Mouse (Mus musculus) bone marrow macrophage, adult 2 months (primary cell): ENCODE results near the gene Tm4sf5. TPM values are rescaled to one million over a fixed set of nuclear protein-coding genes. Genes with fewer than 3 reads are reported as not detected.
"Not testable (repeated sequence)": the region's sequence is repeated elsewhere in the genome, so short reads cannot be mapped to it uniquely, and the experiment has no call there.

Experiments used
- H3K27ac ChIP-seq: 2 replicates; pipeline ENCODE4 v1.5.1; 2012; ENCODE audit warnings: low read depth, low read length; ENCODE audit not compliant: insufficient read depth
- H3K4me1 ChIP-seq: 2 replicates; pipeline ENCODE4 v1.6.1; 2012; ENCODE audit warnings: low read length; ENCODE audit not compliant: control insufficient read depth, insufficient read depth
- H3K4me3 ChIP-seq: 2 replicates; pipeline ENCODE4 v1.5.1; 2012; ENCODE audit warnings: mild to moderate bottlenecking, low read length, moderate library complexity; ENCODE audit not compliant: insufficient read depth
- CTCF ChIP-seq: IDR thresholded peaks from 2 replicates; pipeline ENCODE4 v1.5.1; 2012; ENCODE audit warnings: low read depth, mild to moderate bottlenecking, low read length, moderate library complexity
- POLR2A ChIP-seq: IDR thresholded peaks from 2 replicates; pipeline ENCODE4 v1.6.1; 2012; ENCODE audit warnings: mild to moderate bottlenecking, low read depth, low read length, borderline replicate concordance
- polyA plus RNA-seq: library from polyadenylated mRNA; stranded (reverse); fragments of >200 nt; gene quantifications from 2 replicates; pipeline ENCODE4 v1.2.4, GENCODE M21; 2012; ENCODE audit not compliant: missing spikeins, insufficient read depth, insufficient read length

The Tm4sf5 gene
- polyA plus RNA-seq, 1 experiment: 4.3 TPM

DNA sequence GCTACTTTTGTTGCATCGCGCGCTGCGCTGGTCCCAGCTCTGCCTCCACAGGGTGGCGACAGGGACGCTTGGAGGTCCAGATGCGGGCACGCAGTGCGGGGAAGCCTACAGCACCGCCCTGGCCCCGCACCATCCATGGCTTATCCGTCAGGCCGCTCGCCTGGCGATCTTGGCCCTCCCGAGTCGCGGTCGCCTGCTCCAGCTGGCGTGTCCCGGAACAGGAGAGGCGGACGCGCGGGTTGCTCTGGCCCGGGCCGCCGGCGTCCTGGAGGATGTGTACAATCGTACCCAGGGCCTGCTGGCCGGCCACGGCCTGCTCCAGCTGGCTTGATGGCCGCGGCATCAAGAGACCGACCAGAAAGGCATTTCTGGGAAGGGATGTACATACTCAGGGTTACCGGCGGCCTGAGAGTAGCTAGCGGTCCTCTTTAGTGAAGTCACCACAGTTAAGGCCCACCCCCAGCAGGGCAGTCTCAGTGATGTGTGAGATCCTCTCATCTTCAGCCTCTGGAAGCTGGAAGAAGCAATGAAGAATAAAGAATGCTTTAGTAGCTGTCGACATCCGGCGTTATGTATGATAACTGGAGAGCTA, 15.2 kb downstream of the Tm4sf5 start:
- H3K4me1 ChIP-seq: peaks cover 3% of the 10 kb centered on the region; the same call in 1 of the 2 replicates
- H3K27ac ChIP-seq: no peak overlapping the region
- H3K4me3 ChIP-seq: no peak overlapping the region
- TF ChIP-seq POLR2A (no peak), CTCF (no peak)

DNA sequence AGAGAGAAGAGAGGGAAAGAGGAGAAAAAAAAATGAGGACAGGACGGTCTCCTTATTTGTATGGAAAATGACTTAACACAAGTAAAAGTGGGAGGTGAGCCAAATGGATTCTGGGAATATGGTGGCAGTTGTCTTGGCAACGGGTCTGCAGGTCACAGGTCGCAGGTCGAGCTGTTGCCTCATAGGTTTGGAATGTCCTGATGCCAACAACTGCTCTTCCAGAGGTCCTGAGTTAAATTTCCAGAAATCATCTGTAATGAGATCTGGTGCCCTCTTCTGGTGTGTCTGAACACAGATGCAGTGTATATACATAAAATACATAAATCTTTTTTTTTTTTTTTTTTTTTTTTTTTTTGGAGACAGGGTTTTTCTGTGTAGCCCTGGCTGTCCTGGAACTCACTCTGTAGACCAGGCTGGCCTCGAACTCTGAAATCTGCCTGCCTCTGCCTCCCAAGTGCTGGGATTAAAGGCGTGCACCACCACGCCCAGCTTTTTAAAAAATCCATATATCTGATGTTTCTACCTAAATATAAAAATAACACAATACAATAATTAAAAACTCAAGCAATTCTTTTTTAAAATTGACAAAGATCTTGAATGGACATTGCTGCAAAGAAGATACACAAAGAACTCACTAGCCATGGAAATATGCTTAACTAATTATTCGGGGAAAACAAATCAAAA, 18.4 kb downstream of the Tm4sf5 start:
- peaks cover 27% of the 10 kb centered on the region for H3K4me1 ChIP-seq
- H3K27ac ChIP-seq, H3K4me3 ChIP-seq: not testable (repeated sequence)

DNA sequence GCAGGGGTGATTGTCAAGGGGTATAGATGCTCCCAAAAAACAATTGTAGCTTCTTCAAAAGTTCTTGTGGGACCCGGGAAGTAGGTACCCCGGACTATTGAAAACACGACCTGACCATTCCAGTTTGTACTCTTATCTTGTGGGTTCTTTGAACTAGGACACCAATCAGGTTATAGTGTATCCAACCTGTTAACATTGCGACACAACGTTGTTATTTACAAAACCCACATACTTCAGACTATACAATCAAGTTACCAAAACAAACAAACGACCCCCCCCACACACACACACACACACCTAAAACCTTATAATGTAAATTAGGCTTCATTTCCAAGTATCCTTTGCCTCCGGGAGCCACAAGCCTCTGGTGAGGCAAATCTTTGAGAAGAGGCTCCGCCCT, 19.7 kb downstream of the Tm4sf5 start:
- Histone ChIP-seq H3K27ac (no peak overlapping the region), H3K4me3 (peak overlapping the region; percentile 48), H3K4me1 (peaks cover 38% of the 10 kb centered on the region)
- TF ChIP-seq CTCF: no peak
- no peak for TF ChIP-seq POLR2A

DNA sequence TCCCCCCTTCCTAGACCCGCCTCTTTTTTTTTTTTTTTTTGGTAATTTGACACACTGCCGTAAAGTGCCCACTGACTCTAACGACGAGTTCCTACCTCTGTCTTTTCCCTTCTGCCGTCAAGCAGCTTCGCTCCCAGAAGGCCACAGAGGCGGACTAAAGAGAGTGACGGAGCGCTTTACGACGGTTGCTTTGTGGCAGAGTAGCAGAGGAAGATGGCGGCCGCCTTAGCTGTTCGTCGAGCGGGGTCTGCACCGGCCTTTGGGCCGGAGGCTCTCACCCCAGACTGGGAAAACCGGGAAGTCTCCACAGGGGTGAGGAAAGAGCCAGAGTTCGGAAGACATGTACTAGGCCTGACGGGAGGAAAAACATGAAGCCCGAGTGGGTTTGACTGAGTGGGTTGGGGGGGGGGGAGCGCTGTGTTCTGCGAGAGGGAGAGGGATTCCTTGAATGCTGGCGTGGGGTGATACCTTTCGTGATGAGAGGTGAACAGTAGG, 20.2 kb downstream of the Tm4sf5 start, which contains the start of gene Psmb6:
Gene Psmb6 (plus strand): TSS at position 184 of the 495 bp plus-strand sequence.
- H3K4me1 ChIP-seq: peaks cover 38% of the 10 kb centered on the region
- peak; percentile 68; the same call in 1 of the 2 replicates for TF ChIP-seq POLR2A
- no peak for TF ChIP-seq CTCF
- H3K27ac ChIP-seq: peak within 1 kb of the TSS; percentile 67
- peak within 1 kb of the TSS; percentile 80 for H3K4me3 ChIP-seq

DNA sequence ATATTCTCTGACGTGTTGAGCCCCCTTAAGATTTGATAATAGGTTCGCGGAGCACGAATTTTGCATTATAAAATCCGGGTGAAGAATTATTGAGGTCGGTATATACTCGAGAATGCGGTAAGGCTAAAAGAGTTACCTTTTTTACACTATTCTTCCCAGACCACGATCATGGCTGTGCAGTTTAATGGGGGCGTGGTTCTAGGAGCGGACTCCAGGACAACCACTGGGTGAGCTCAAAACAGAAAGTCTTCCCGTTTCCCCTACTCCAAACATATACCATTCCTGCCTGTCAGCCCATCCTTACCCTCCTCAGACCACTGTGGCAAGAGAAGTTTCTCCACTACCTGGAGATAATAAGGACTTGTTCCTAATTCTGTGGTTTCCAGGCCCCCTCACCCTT, 20.7 kb downstream of the Tm4sf5 start:
- H3K4me1 ChIP-seq: peaks cover 38% of the 10 kb centered on the region
- TF ChIP-seq POLR2A (no peak), CTCF (no peak)
- peak overlapping the region; percentile 80 for H3K4me3 ChIP-seq
- H3K27ac ChIP-seq: peak overlapping the region; percentile 67

DNA sequence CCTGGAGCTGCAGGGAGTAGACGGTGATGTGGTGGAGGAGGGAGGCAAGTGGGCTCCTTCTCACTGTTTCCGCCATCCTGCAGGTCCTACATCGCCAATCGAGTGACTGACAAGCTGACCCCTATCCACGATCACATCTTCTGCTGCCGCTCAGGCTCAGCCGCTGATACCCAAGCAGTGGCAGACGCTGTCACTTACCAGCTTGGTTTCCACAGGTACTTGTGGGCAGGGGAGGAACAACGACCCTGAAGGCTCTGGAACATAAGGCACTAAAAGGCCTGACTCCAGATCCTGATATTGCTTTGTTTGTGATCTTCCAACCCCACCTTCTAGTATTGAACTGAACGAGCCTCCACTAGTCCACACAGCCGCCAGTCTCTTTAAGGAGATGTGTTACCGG, 21.2 kb downstream of the Tm4sf5 start:
- Histone ChIP-seq H3K4me1 (peaks cover 38% of the 10 kb centered on the region), H3K4me3 (peak overlapping the region; percentile 80), H3K27ac (0 out of 2 replicates have a peak overlapping the region, but pooled peaks have one; percentile 1)
- no peak for TF ChIP-seq CTCF
- no peak for TF ChIP-seq POLR2A

DNA sequence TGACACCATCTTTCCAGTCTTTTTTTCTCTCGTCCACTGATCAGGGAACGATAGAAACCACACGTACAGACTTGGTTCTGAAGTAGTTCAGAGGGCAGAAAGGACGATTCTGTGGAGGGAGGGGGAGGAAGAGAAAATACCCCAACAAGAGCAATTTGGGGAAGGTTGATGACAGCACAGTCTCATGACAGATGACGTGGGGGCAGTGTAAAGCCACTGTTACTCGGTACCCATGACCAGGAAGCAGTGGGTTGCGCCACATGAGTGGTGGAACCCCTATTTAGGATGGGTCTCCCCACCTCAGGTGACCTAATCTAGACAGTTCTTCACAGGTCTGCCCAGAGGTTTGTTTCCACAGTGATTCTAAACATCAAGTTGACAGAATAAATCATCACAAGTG, 23.6 kb downstream of the Tm4sf5 start:
- H3K4me1 ChIP-seq: peaks cover 38% of the 10 kb centered on the region
- H3K4me3 ChIP-seq: no peak overlapping the region
- TF ChIP-seq CTCF (no peak), POLR2A (no peak)
- H3K27ac ChIP-seq: peak overlapping the region; percentile 97

DNA sequence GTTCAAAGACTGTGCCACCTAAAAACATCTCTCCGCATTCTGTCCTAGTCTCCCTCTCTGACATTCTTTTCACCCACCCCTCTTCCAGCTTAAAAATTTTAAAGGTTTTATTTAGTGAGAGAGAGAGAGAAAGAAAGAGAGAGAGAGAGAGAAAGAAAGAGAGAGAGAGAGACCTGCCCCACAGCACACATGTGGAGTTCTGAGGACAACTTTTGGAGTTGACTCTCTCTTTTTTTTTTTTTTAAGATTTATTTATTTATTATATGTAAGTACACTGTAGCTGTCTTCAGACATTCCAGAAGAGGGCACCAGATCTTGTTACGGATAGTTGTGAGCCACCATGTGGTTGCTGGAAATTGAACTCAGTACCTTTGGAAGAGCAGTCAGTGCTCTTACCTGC, 26.0 kb downstream of the Tm4sf5 start:
- peaks cover 35% of the 10 kb centered on the region for H3K4me1 ChIP-seq
- not testable (repeated sequence) for H3K27ac ChIP-seq, H3K4me3 ChIP-seq

DNA sequence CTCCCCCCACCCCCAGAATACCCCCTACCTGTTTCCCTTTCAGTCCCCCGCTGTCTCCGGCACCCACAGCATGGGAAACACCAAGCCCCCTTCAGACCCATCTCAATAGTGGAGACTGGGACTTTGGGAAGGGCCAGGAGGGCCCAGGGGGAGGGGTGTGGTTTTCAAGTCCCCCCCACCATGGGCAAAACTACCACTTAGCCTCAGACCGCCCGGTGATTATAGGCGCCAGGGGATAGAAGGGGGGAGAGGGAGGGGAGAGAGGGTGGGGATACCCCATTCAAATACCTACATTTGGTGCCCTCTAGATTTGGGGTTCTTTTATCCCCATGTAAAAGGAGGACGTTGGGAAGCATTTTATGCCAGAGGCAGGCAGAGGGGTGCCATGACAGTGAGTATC, 27.8 kb downstream of the Tm4sf5 start, which contains the start of gene Gm40193:
Gene Gm40193 (minus strand): TSS at position 101 of the 400 bp plus-strand sequence.
- H3K4me1 ChIP-seq: peaks cover 17% of the 10 kb centered on the region
- H3K27ac ChIP-seq: no peak within 1 kb of the TSS
- TF ChIP-seq POLR2A: no peak
- no peak for TF ChIP-seq CTCF

DNA sequence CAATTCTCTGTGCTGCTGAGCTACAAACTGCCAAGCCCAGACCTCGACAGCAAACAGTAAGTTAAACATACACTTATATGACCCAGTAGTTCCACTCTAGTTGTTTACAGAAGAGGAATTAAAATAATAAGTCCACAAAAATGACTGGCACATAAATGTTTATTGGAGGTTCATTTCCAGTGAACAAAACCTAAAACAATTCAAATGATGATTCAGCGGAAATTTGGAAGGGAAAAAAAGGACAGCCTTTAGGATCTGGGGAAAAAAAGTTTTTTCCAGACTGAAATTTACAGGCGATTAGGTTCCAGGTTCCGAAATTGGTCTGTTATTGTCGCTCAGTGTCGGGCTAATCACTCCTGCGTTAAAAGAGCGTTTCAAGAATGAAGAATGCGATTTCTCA, 34.4 kb downstream of the Tm4sf5 start:
- Histone ChIP-seq H3K4me1 (peaks cover 9% of the 10 kb centered on the region), H3K27ac (peak overlapping the region; percentile 74), H3K4me3 (peak overlapping the region; percentile 78)
- TF ChIP-seq POLR2A (no peak), CTCF (no peak)

More for the DNA sequence above, 27.8 kb downstream of the Tm4sf5 start, which contains the start of gene Gm40193:
- no peak within 1 kb of the TSS for H3K4me3 ChIP-seq
